Mouse (Mus musculus) embryonic facial prominence, embryonic 15.5 days (tissue): ENCODE measurements around the gene Josd2. TPM values are rescaled to one million over a fixed set of nuclear protein-coding genes. Genes with fewer than 3 reads are reported as not detected.
A peak's percentile ranks its signal among the peaks of the same experiment; 100 is the strongest.

ENCODE experiments used
- ATAC-seq: fragments of 200-750 bp; cut with Nextera tagmentation; 2 replicates; pipeline ENCODE4 v1.8.0; 2017; ENCODE audit warnings: low read depth, moderate TSS enrichment; ENCODE audit not compliant: insufficient number of reproducible peaks, low FRiP score, low TSS enrichment
- H3K27ac ChIP-seq: fragments of 300-500 bp; sonication (generic); replicated peaks from 2 replicates; pipeline ENCODE4 v1.5.1; 2015; ENCODE audit warnings: mild to moderate bottlenecking, inconsistent platforms
- H3K27me3 ChIP-seq: fragments of 300-500 bp; sonication (generic); 2 replicates; pipeline ENCODE4 v1.6.1; 2015; ENCODE audit warnings: inconsistent platforms
- H3K36me3 ChIP-seq: fragments of 300-500 bp; sonication (generic); 2 replicates; pipeline ENCODE4 v1.6.1; 2015; ENCODE audit warnings: mild to moderate bottlenecking, inconsistent platforms
- H3K4me1 ChIP-seq: fragments of 300-500 bp; sonication (generic); 2 replicates; pipeline ENCODE4 v1.6.1; 2015; ENCODE audit warnings: inconsistent platforms
- H3K4me2 ChIP-seq: fragments of 300-500 bp; sonication (generic); replicated peaks from 2 replicates; pipeline ENCODE4 v1.6.1; 2015; ENCODE audit warnings: mild to moderate bottlenecking, inconsistent platforms
- H3K4me3 ChIP-seq: fragments of 300-500 bp; sonication (generic); replicated peaks from 2 replicates; pipeline ENCODE4 v1.5.1; 2015; ENCODE audit warnings: mild to moderate bottlenecking, inconsistent platforms
- H3K9ac ChIP-seq: fragments of 300-500 bp; sonication (generic); 2 replicates; pipeline ENCODE4 v1.6.1; 2015; ENCODE audit warnings: inconsistent platforms
- H3K9me3 ChIP-seq: fragments of 300-500 bp; sonication (generic); replicated peaks from 2 replicates; pipeline ENCODE4 v1.6.1; 2016; ENCODE audit warnings: inconsistent platforms
- WGBS: fragments of 180-500 bp; shearing (Covaris S2); methylation state at CpG from one replicate; pipeline ENCODE4 v1.1.7; 2015; 5-methylcytosine and 5-hydroxymethylcytosine counted together
- polyA plus RNA-seq: library from polyadenylated mRNA; unstranded; fragments of >200 nt; fragmentation: Nextera tagmentation; extraction: Ambion mirVana; gene quantifications from 2 replicates; pipeline ENCODE4 v1.2.1, GENCODE M21; 2015

Josd2 gene
- polyA plus RNA-seq, 1 experiment from 2014 or later, result 124 TPM

- Histone ChIP-seq H3K4me1 (no peaks in the 10 kb centered on the region), H3K4me2 (no peak overlapping the region), H3K9ac (no peak overlapping the region), H3K27ac (no peak overlapping the region), H3K4me3 (no peak overlapping the region), H3K36me3 (no peaks in the 10 kb centered on the region; the same call in 1 of the 2 replicates), H3K9me3 (no peaks in the 10 kb centered on the region), H3K27me3 (no peaks in the 10 kb centered on the region)
- ATAC-seq, result no peak
- 10% methylated on average over 3 of the region's 3 CpGs for WGBS
Measured at GRCm38 (mm10) chr7:44453256-44453655, 14.5 kb upstream of the Josd2 start.

DNA sequence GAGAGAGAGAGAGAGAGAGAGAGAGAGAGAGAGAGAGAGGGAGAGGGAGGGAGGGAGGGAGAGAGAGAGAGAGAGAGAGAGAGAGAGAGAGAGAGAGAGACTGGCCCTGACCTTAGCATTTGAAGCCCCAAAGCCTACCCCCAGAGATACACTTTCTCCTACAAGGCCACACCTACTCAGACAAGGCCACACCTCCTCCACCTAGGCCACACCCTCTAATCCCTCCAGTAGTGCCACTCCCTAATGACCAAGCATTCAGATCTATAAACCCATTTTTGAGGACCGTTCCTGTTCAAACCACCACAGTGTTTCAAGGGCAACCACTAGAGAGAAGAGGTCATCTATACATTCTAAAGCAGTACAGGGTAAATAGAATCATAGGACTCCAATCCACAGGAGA is 11.5 kb upstream of the Josd2 start:
- 88% methylated on average over 1 of the region's 1 CpGs for WGBS
- no peaks in the 10 kb centered on the region for H3K4me1 ChIP-seq
- no peaks in the 10 kb centered on the region for H3K9me3 ChIP-seq
- ATAC-seq, result no peak
- H3K27ac ChIP-seq, result no peak overlapping the region
- no peak overlapping the region for H3K9ac ChIP-seq
- no peaks in the 10 kb centered on the region; the same call in 1 of the 2 replicates for H3K36me3 ChIP-seq
- H3K4me3 ChIP-seq, result no peak overlapping the region
- H3K4me2 ChIP-seq, result no peak overlapping the region
- peaks cover 21% of the 10 kb centered on the region for H3K27me3 ChIP-seq

DNA sequence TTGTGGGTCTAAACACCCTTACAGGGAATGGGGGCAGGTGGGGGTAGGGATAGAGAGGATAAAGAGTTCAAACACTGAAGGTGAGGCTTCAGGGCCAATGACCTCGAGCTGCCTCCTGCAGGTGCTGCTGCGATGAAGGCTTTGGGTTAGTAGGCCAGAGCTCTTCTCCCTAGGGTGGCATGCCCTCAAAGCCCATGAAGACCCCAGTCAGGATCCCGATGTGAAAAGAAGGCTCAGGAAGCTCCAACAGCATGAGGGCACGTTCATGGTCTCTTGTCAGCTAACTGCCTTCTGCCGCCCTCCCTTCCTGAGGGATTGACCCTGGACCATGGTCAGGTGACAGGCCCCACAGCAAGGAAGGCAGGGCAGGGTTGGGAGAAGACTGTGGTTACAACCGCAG is 7.7 kb upstream of the Josd2 start:
- 66% methylated on average over 6 of the region's 6 CpGs for WGBS

GRCm38 (mm10) chr7:44460767-44461502 is 6.8 kb upstream of the Josd2 start:
- WGBS, result 77% methylated on average over 31 of the region's 31 CpGs
- Histone ChIP-seq H3K27me3 (peaks cover 54% of the 10 kb centered on the region), H3K4me3 (no peak overlapping the region)

More for the DNA sequence above, 7.7 kb upstream of the Josd2 start:
- Histone ChIP-seq H3K9me3 (no peaks in the 10 kb centered on the region), H3K4me1 (peaks cover 7% of the 10 kb centered on the region; the same call in 1 of the 2 replicates), H3K9ac (no peak overlapping the region), H3K27ac (no peak overlapping the region), H3K27me3 (peaks cover 54% of the 10 kb centered on the region), H3K36me3 (no peaks in the 10 kb centered on the region; the same call in 1 of the 2 replicates), H3K4me2 (no peak overlapping the region), H3K4me3 (no peak overlapping the region)
- no peak for ATAC-seq

DNA sequence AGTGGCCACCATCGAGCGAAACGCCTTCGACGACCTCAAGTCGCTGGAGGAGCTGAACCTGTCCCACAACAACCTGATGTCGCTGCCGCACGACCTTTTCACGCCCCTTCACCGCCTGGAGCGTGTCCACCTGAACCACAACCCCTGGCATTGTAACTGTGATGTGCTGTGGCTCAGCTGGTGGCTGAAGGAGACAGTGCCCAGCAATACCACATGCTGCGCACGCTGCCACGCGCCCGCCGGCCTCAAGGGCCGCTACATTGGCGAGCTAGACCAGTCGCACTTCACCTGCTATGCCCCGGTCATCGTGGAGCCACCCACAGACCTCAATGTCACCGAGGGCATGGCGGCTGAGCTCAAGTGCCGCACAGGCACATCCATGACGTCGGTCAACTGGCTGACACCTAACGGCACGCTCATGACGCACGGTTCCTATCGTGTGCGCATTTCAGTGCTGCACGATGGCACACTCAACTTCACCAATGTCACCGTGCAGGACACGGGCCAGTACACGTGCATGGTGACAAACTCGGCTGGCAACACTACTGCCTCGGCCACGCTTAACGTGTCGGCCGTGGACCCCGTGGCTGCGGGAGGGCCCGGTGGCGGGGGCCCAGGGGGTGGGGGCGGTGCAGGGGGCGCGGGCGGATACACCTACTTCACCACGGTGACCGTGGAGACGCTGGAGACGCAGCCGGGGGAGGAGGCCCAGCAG is 6.1 kb upstream of the Josd2 start:
- ATAC-seq, result no peak
- Histone ChIP-seq H3K4me1 (peaks cover 7% of the 10 kb centered on the region; the same call in 1 of the 2 replicates), H3K4me2 (no peak overlapping the region), H3K4me3 (peak overlapping the region; percentile 25; the same call in 1 of the 2 replicates), H3K9ac (no peak overlapping the region), H3K27me3 (peaks cover 54% of the 10 kb centered on the region), H3K27ac (no peak overlapping the region), H3K9me3 (no peaks in the 10 kb centered on the region), H3K36me3 (no peaks in the 10 kb centered on the region; the same call in 1 of the 2 replicates)
- WGBS, result 64% methylated on average over 57 of the region's 57 CpGs

More at GRCm38 (mm10) chr7:44460767-44461502, 6.8 kb upstream of the Josd2 start:
- no peak overlapping the region for H3K4me2 ChIP-seq
- peaks cover 7% of the 10 kb centered on the region; the same call in 1 of the 2 replicates for H3K4me1 ChIP-seq
- H3K9me3 ChIP-seq, result no peaks in the 10 kb centered on the region
- no peak overlapping the region for H3K9ac ChIP-seq
- no peaks in the 10 kb centered on the region; the same call in 1 of the 2 replicates for H3K36me3 ChIP-seq
- ATAC-seq, result no peak
- H3K27ac ChIP-seq, result no peak overlapping the region

GRCm38 (mm10) chr7:44462218-44463055 is 5.3 kb upstream of the Josd2 start:
- ATAC-seq, result no peak
- H3K27me3 ChIP-seq, result peaks cover 54% of the 10 kb centered on the region
- peaks cover 13% of the 10 kb centered on the region; the same call in 1 of the 2 replicates for H3K4me1 ChIP-seq
- no peaks in the 10 kb centered on the region; the same call in 1 of the 2 replicates for H3K36me3 ChIP-seq
- peak overlapping the region; percentile 25 for H3K4me3 ChIP-seq
- no peaks in the 10 kb centered on the region for H3K9me3 ChIP-seq
- no peak overlapping the region for H3K27ac ChIP-seq
- WGBS, result 21% methylated on average over 77 of the region's 77 CpGs
- no peak overlapping the region for H3K9ac ChIP-seq
- peak overlapping the region; percentile 45 for H3K4me2 ChIP-seq

DNA sequence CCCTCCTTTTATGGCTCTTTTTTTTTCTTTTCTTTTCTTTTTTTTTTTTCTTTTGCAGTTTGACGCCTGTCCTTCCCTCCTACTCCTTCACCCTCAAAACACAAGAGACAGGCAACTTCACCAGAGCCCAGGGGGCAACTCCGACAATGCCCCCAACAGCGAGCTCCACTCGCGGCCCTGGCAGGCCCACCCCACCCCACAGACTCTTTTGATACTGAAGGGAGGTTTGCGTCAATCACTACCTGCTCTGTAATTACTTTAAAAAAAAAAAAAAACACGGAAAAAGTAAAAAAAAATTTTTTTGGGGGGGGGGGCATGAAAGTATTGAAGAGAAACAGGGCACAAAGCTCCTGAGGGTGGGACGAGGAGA is 4.7 kb upstream of the Josd2 start:
- H3K4me3 ChIP-seq, result no peak overlapping the region
- H3K4me1 ChIP-seq, result peaks cover 14% of the 10 kb centered on the region; the same call in 1 of the 2 replicates
- H3K4me2 ChIP-seq, result peak overlapping the region; percentile 45
- no peaks in the 10 kb centered on the region; the same call in 1 of the 2 replicates for H3K36me3 ChIP-seq
- peaks cover 54% of the 10 kb centered on the region for H3K27me3 ChIP-seq
- ATAC-seq, result no peak
- no peaks in the 10 kb centered on the region for H3K9me3 ChIP-seq
- WGBS, result 28% methylated on average over 8 of the region's 8 CpGs
- no peak overlapping the region for H3K9ac ChIP-seq
- H3K27ac ChIP-seq, result no peak overlapping the region

GRCm38 (mm10) chr7:44463556-44464225 is 4.1 kb upstream of the Josd2 start:
- 85% methylated on average over 10 of the region's 10 CpGs for WGBS
- no peak overlapping the region for H3K9ac ChIP-seq
- no peaks in the 10 kb centered on the region for H3K9me3 ChIP-seq
- H3K27ac ChIP-seq, result no peak overlapping the region
- H3K4me1 ChIP-seq, result peaks cover 18% of the 10 kb centered on the region
- H3K4me2 ChIP-seq, result no peak overlapping the region
- H3K36me3 ChIP-seq, result no peaks in the 10 kb centered on the region; the same call in 1 of the 2 replicates
- no peak for ATAC-seq
- H3K27me3 ChIP-seq, result peaks cover 54% of the 10 kb centered on the region
- H3K4me3 ChIP-seq, result no peak overlapping the region

DNA sequence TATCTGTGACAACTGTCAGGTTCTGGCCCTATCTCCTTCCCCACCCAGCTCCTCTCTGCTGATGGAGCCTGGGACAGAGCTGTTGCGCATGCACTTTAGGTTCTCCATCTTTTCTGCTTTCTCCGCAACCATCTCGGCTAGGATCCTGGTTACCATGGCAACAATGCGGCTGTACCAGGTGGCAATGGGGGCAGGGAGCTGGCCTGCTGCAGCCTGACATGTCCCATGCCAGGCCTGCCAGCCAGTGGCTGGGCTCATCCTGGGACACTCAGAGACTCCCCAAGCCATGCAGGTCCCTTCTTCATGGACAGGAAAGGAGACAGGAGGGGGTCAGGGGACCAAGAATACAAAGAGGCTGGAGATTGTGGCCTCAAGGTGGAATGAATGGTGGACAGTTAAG is 3.3 kb upstream of the Josd2 start:
- 26% methylated on average over 4 of the region's 4 CpGs for WGBS
- Histone ChIP-seq H3K9ac (no peak overlapping the region), H3K9me3 (no peaks in the 10 kb centered on the region), H3K27me3 (peaks cover 51% of the 10 kb centered on the region), H3K4me3 (no peak overlapping the region), H3K36me3 (peaks cover 1% of the 10 kb centered on the region), H3K27ac (no peak overlapping the region), H3K4me2 (no peak overlapping the region), H3K4me1 (peaks cover 25% of the 10 kb centered on the region)
- no peak for ATAC-seq

GRCm38 (mm10) chr7:44465111-44465510 is 2.7 kb upstream of the Josd2 start, which contains the start of gene Aspdh:
Gene Aspdh, plus strand, starts transcription at chr7:44465391.
- ATAC-seq, result no peak
- Histone ChIP-seq H3K9me3 (no peaks in the 10 kb centered on the region), H3K4me2 (no peak within 1 kb of the TSS), H3K27ac (no peak within 1 kb of the TSS), H3K27me3 (peaks cover 45% of the 10 kb centered on the region), H3K36me3 (peaks cover 4% of the 10 kb centered on the region), H3K4me3 (no peak within 1 kb of the TSS), H3K4me1 (peaks cover 25% of the 10 kb centered on the region), H3K9ac (no peak within 1 kb of the TSS)
- 65% methylated on average over 2 of the region's 2 CpGs for WGBS
